Mouse (Mus musculus) thymus, adult 2 months (tissue): ENCODE measurements around the gene Plekhd1.

Experiments used
- CTCF ChIP-seq: fragments of 200-500 bp; IDR thresholded peaks from 2 replicates; pipeline ENCODE4 v1.5.1; 2012; ENCODE audit warnings: mild to moderate bottlenecking, control low read depth, low read length, moderate library complexity, borderline replicate concordance; ENCODE audit not compliant: control insufficient read depth, poor library complexity, insufficient read depth; ENCODE audit errors: extremely low read depth
- POLR2A ChIP-seq: fragments of 200-500 bp; IDR thresholded peaks from 2 replicates; pipeline ENCODE4 v1.6.1; 2012; ENCODE audit warnings: mild to moderate bottlenecking, low read length, control low read depth, moderate library complexity; ENCODE audit not compliant: control insufficient read depth, poor library complexity, insufficient read depth; ENCODE audit errors: extremely low read depth

DNA sequence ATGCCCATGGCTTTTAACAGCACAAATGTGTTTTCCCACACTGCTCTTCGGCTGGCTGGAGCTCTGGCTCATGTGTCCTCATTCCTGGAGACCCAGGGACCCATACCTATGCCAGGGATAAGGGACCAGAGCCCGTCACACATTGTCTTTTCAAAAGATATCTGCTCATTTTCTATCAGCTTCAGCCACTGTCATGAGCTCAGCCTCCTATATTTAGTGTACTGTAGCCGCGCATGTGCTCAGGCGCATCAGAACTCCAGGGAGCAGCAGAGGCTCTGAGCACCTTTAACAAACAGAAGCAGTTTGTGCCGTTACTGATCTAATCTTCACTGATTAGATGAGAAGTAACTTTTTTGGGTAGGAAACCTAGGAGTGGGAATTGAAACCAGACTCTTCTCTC lies 23.5 kb downstream of the Plekhd1 start:
- no peak for TF ChIP-seq CTCF
- TF ChIP-seq POLR2A = no peak
